In the genomic region with DNA sequence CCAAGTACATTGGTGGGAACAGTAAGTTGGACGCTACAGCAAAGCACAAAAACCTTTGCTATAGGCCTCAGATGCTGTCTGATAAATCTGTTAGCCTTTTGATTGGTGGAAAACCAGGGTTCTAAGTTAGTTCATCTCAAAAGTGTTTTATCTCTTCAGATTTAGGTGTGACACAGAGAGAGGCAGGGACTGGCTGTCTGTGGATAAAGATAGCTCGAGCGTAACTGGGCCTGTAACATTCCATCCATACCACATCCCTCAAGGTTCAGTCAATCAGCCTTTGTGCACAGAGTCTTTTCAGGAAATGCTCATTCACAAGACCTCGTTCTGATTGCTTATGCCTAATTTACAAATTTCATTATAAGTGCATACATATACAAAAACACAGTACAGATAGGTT, we compare ENCODE assay signal across 8 mouse cellular contexts. TPM values are rescaled to one million over a fixed set of nuclear protein-coding genes. Genes with fewer than 3 reads are reported as not detected.
DNase-seq lines count a peak whose midpoint lies in the region; ATAC-seq and TF ChIP-seq lines count a peak whose summit lies in the region.

No protein-coding gene starts in this region.

- H3K9ac ChIP-seq in embryonic facial prominence, embryonic 13.5 days = no peak overlapping the region
- H3K9ac ChIP-seq in hindbrain, embryonic 14.5 days = no peak overlapping the region
- H3K9ac ChIP-seq in midbrain, embryonic 16.5 days (ENCODE audit: low read depth, low read length) = no peak overlapping the region

- no peak for DNase-seq in layer of hippocampus, adult 2 months (ENCODE audit: low spot score in 2 of 2)
- DNase-seq in layer of hippocampus, postnatal 14 days (ENCODE audit: low spot score in 2 of 2) = no peak
- DNase-seq in hindbrain, embryonic 14.5 days (ENCODE audit: low spot score) = no peak
- DNase-seq in layer of hippocampus, adult 8-10 months (ENCODE audit: low spot score in 2 of 2) = no peak
- no peak for DNase-seq in gastrocnemius, postnatal 25 days
- no peak for DNase-seq in right cerebral cortex, postnatal 10 days (ENCODE audit: low spot score in 2 of 2)

- H3K4me1 ChIP-seq in embryonic facial prominence, embryonic 13.5 days = peaks cover 34% of the 10 kb centered on the region
- H3K4me1 ChIP-seq in hindbrain, embryonic 14.5 days (replicated peaks; ENCODE audit: control insufficient read depth, insufficient read depth, low read length) = peaks cover 27% of the 10 kb centered on the region
- H3K4me1 ChIP-seq in midbrain, embryonic 16.5 days (ENCODE audit: control insufficient read depth, insufficient read depth, low read length) = peaks cover 28% of the 10 kb centered on the region

- H3K9me3 ChIP-seq in embryonic facial prominence, embryonic 13.5 days = no peaks in the 10 kb centered on the region
- no peaks in the 10 kb centered on the region for H3K9me3 ChIP-seq in hindbrain, embryonic 14.5 days (ENCODE audit: control insufficient read depth, low read length)
- no peaks in the 10 kb centered on the region for H3K9me3 ChIP-seq in midbrain, embryonic 16.5 days (replicated peaks; ENCODE audit: control insufficient read depth, low read length, poor library complexity, severe bottlenecking)

- H3K4me2 ChIP-seq in embryonic facial prominence, embryonic 13.5 days = peak overlapping the region; percentile 30
- H3K4me2 ChIP-seq in hindbrain, embryonic 14.5 days (replicated peaks) = peak overlapping the region; percentile 17; the same call in 1 of the 2 replicates
- H3K4me2 ChIP-seq in midbrain, embryonic 16.5 days (ENCODE audit: low read length) = peak overlapping the region; percentile 18

- no peak overlapping the region for H3K4me3 ChIP-seq in layer of hippocampus, adult 2 months
- H3K4me3 ChIP-seq in embryonic facial prominence, embryonic 13.5 days = no peak overlapping the region
- H3K4me3 ChIP-seq in hindbrain, embryonic 14.5 days (replicated peaks; ENCODE audit: low read length) = no peak overlapping the region
- no peak overlapping the region for H3K4me3 ChIP-seq in midbrain, embryonic 16.5 days (ENCODE audit: low read depth, low read length)

- 16% methylated on average over 4 of the region's 4 CpGs for WGBS in embryonic facial prominence, embryonic 13.5 days
- WGBS in hindbrain, embryonic 14.5 days = 15% methylated on average over 4 of the region's 4 CpGs
- WGBS in midbrain, embryonic 16.5 days = 17% methylated on average over 4 of the region's 4 CpGs

- ATAC-seq in embryonic facial prominence, embryonic 13.5 days (ENCODE audit: insufficient number of reproducible peaks, insufficient read depth, low FRiP score, low TSS enrichment, low read depth) = no peak
- ATAC-seq in hindbrain, embryonic 14.5 days (ENCODE audit: low FRiP score) = no peak
- ATAC-seq in midbrain, embryonic 16.5 days = no peak

- TF ChIP-seq CTCF in layer of hippocampus, adult 2 months (conservative IDR thresholded peaks at IDR 0.05) = no peak

- H3K27me3 ChIP-seq in embryonic facial prominence, embryonic 13.5 days = no peaks in the 10 kb centered on the region
- no peaks in the 10 kb centered on the region for H3K27me3 ChIP-seq in hindbrain, embryonic 14.5 days (ENCODE audit: control insufficient read depth, insufficient read depth, low read length)
- no peaks in the 10 kb centered on the region for H3K27me3 ChIP-seq in midbrain, embryonic 16.5 days (ENCODE audit: control insufficient read depth, insufficient read depth, low read depth, low read length)

- peak overlapping the region; percentile 48; the same call in 1 of the 2 replicates for H3K27ac ChIP-seq in layer of hippocampus, adult 2 months
- H3K27ac ChIP-seq in embryonic facial prominence, embryonic 13.5 days = peak overlapping the region; percentile 40
- 0 out of 2 replicates have a peak overlapping the region, but pooled peaks have one; percentile 1 for H3K27ac ChIP-seq in hindbrain, embryonic 14.5 days
- 0 out of 2 replicates have a peak overlapping the region, but pooled peaks have one; percentile 28 for H3K27ac ChIP-seq in midbrain, embryonic 16.5 days (ENCODE audit: low read length)

- H3K36me3 ChIP-seq in embryonic facial prominence, embryonic 13.5 days = no peaks in the 10 kb centered on the region
- no peaks in the 10 kb centered on the region; the same call in 1 of the 2 replicates for H3K36me3 ChIP-seq in hindbrain, embryonic 14.5 days (replicated peaks; ENCODE audit: control insufficient read depth, insufficient read depth)
- no peaks in the 10 kb centered on the region for H3K36me3 ChIP-seq in midbrain, embryonic 16.5 days (ENCODE audit: control insufficient read depth, insufficient read depth, low read length)

RNA-seq across cellular contexts. Expression of a gene that starts 3.4 kb away (rescaled TPM):
- 10 to 100 TPM; 16.5 to 17.7 TPM for total RNA-seq in layer of hippocampus, adult 2 months (2021)
- total RNA-seq in layer of hippocampus, postnatal 14 days (2021) = 10 to 100 TPM; 17.9 to 25.8 TPM
- polyA plus RNA-seq in embryonic facial prominence, embryonic 13.5 days (2015; fragmentation: Nextera tagmentation; extraction: Ambion mirVana) = 54.0 and 56.6 TPM in 2 replicates
- polyA plus RNA-seq in hindbrain, embryonic 14.5 days (2014; fragmentation: Nextera tagmentation; extraction: Ambion mirVana) = 35.7 and 46.9 TPM in 2 replicates
- polyA plus RNA-seq in midbrain, embryonic 16.5 days (2015; fragmentation: Nextera tagmentation; extraction: Ambion mirVana) = 46.5 and 48.6 TPM in 2 replicates
- 10 to 100 TPM in 3 of 4 experiments, 1 to 10 TPM in 1; 9.8 to 12.3 (median 11.4) TPM for total RNA-seq in layer of hippocampus, adult 8-10 months (2022)
- total RNA-seq in gastrocnemius, postnatal 25 days (2021) = 10 to 100 TPM; 10.3 to 10.7 TPM

RNA-seq across cellular contexts. Expression of a gene that starts 43.1 kb away (rescaled TPM):
- 1 to 10 TPM; 4.1 to 4.9 TPM for total RNA-seq in layer of hippocampus, adult 2 months (2021)
- 1 to 10 TPM in 1 of 2 experiments, under 1 TPM in 1; 0.78 to 1.2 TPM for total RNA-seq in layer of hippocampus, postnatal 14 days (2021)
- 4.4 and 5.4 TPM in 2 replicates for polyA plus RNA-seq in embryonic facial prominence, embryonic 13.5 days (2015; fragmentation: Nextera tagmentation; extraction: Ambion mirVana)
- 0.25 and 0.27 TPM in 2 replicates for polyA plus RNA-seq in hindbrain, embryonic 14.5 days (2014; fragmentation: Nextera tagmentation; extraction: Ambion mirVana)
- 0.09 and 0.36 TPM in 2 replicates for polyA plus RNA-seq in midbrain, embryonic 16.5 days (2015; fragmentation: Nextera tagmentation; extraction: Ambion mirVana)
- total RNA-seq in layer of hippocampus, adult 8-10 months (2022) = 1 to 10 TPM; 1.3 to 8.9 (median 2.6) TPM
- total RNA-seq in gastrocnemius, postnatal 25 days (2021) = 1 to 10 TPM in 1 of 2 experiments, under 1 TPM in 1; 0.13 to 1.1 TPM
